Mouse (Mus musculus) urinary bladder, adult 18-20 months (tissue): ENCODE measurements around the gene Spata31d1d.

ENCODE experiments used
- DNase-seq, 2 experiments: peaks; one replicate each; pipeline ENCODE4 v3.0.0; 2022; ENCODE audit warnings: low spot score in 2 of 2, mixed read lengths in 2 of 2

The Spata31d1d gene

DNA sequence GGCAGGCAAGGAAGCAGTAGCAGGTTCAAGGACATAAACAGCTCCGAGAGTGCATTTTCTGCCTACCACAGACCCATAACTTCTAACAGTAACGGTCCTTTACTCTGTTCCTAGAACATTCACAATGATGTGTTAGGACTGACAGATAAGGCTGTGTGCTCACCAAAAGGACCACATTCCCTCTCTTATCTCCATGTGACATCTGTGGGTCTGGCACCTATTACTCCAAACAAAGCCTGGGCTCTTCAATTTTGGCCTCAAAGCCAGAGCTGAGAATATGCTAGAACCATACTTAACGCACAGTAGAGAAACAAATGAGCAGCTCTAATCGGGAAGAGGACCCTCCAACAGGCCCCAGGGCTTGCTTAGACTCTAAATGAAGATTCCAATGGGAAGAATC lies 51.6 kb downstream of the Spata31d1d start:
- no peak for DNase-seq

DNA sequence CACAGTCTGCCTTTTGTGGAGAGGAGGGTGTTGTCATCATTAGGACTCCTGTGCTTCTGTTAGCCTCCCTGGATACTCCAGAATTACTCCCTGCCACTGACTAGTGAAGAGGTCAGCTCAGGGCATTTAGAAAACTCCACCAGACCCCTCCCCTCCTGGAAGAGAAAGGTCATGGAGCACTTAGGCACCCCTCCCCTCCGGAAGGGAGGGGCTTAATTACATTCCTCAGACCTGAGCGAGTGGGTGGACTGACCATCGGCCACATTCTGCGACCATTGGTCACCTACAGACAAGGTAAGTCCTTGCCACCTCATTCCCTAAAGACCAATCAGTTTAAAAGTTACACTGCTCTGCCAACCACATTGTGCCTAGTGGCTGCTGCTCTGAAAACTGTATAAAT lies 52.2 kb downstream of the Spata31d1d start:
- no peak for DNase-seq

- no peak for DNase-seq
These were observed 55.0 kb downstream of the Spata31d1d start for GRCm38 (mm10) chr13:59676316-59677229.
